Mouse (Mus musculus) thymus, adult 2 months (tissue): ENCODE measurements around the gene Med24. TPM values are rescaled to one million over a fixed set of nuclear protein-coding genes. Genes with fewer than 3 reads are reported as not detected.

Experiments used
- DNase-seq: peaks from one replicate; pipeline ENCODE4 v3.0.0; 2021
- H3K27ac ChIP-seq: fragments of 200-500 bp; 2 replicates; pipeline ENCODE4 v1.5.1; 2012; ENCODE audit warnings: low read length, control low read depth; ENCODE audit not compliant: control insufficient read depth, insufficient read depth
- H3K27me3 ChIP-seq: fragments of 200-500 bp; 2 replicates; pipeline ENCODE4 v1.6.1; 2012; ENCODE audit warnings: mild to moderate bottlenecking, low read length, moderate library complexity, mixed read lengths; ENCODE audit not compliant: control insufficient read depth, insufficient read depth
- H3K36me3 ChIP-seq: fragments of 200-500 bp; 2 replicates; pipeline ENCODE4 v1.6.1; 2012; ENCODE audit warnings: mild to moderate bottlenecking, low read length, moderate library complexity; ENCODE audit not compliant: control insufficient read depth, insufficient read depth
- H3K4me1 ChIP-seq: fragments of 200-500 bp; replicated peaks from 2 replicates; pipeline ENCODE4 v1.6.1; 2012; ENCODE audit warnings: low read length; ENCODE audit not compliant: control insufficient read depth, insufficient read depth
- H3K4me3 ChIP-seq: fragments of 200-500 bp; 2 replicates; pipeline ENCODE4 v1.5.1; 2012; ENCODE audit warnings: mild to moderate bottlenecking, low read length, control low read depth, moderate library complexity; ENCODE audit not compliant: control insufficient read depth, insufficient read depth
- CTCF ChIP-seq: fragments of 200-500 bp; IDR thresholded peaks from 2 replicates; pipeline ENCODE4 v1.5.1; 2012; ENCODE audit warnings: mild to moderate bottlenecking, control low read depth, low read length, moderate library complexity, borderline replicate concordance; ENCODE audit not compliant: control insufficient read depth, poor library complexity, insufficient read depth; ENCODE audit errors: extremely low read depth
- POLR2A ChIP-seq: fragments of 200-500 bp; IDR thresholded peaks from 2 replicates; pipeline ENCODE4 v1.6.1; 2012; ENCODE audit warnings: mild to moderate bottlenecking, low read length, control low read depth, moderate library complexity; ENCODE audit not compliant: control insufficient read depth, poor library complexity, insufficient read depth; ENCODE audit errors: extremely low read depth
- WGBS: fragments of 180-500 bp; shearing (Covaris S2); methylation state at CpG from one replicate; pipeline ENCODE4 v1.1.7; 2018; 5-methylcytosine and 5-hydroxymethylcytosine counted together
- polyA plus RNA-seq: library from polyadenylated mRNA; depleted of rRNA; stranded (reverse); fragments of >200 nt; gene quantifications from 2 replicates; pipeline ENCODE4 v1.2.3, GENCODE M21; 2012

Gene Med24
- polyA plus RNA-seq, 1 experiment: 179 TPM

- Histone ChIP-seq H3K27me3 (no peaks in the 10 kb centered on the region), H3K4me3 (no peak overlapping the region), H3K36me3 (no peaks in the 10 kb centered on the region), H3K27ac (no peak overlapping the region), H3K4me1 (peaks cover 24% of the 10 kb centered on the region)
- no peak for TF ChIP-seq CTCF
- TF ChIP-seq POLR2A: no peak
- DNase-seq: no peak
- 67% methylated on average over 9 of the region's 9 CpGs for WGBS
These were observed 36.4 kb upstream of the Med24 start for GRCm38 (mm10) chr11:98765421-98766309.

- Histone ChIP-seq H3K27ac (no peak overlapping the region), H3K27me3 (no peaks in the 10 kb centered on the region), H3K4me3 (no peak overlapping the region), H3K36me3 (no peaks in the 10 kb centered on the region), H3K4me1 (peaks cover 17% of the 10 kb centered on the region)
- no peak for TF ChIP-seq CTCF
- no peak for TF ChIP-seq POLR2A
- no peak for DNase-seq
These were observed 35.5 kb upstream of the Med24 start for GRCm38 (mm10) chr11:98764746-98765145.

- 89% methylated on average over 18 of the region's 18 CpGs for WGBS
These were observed 34.9 kb upstream of the Med24 start for GRCm38 (mm10) chr11:98764091-98764490.

DNA sequence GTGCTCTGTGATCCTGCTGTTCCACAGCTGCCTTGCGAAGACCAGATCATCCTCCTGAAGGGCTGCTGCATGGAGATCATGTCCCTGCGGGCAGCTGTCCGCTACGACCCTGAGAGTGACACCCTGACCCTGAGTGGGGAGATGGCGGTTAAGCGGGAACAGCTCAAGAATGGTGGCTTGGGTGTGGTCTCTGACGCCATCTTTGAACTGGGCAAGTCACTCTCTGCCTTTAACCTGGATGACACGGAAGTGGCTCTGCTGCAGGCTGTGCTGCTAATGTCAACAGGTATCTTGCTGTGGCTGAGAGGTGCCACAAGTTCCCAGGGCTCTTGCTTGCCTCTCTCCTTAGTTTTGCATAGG lies 34.2 kb upstream of the Med24 start:
- no peak overlapping the region for H3K4me3 ChIP-seq
- H3K27me3 ChIP-seq: no peaks in the 10 kb centered on the region
- whole genome bisulfite sequencing: 95% methylated on average over 8 of the region's 8 CpGs
- TF ChIP-seq POLR2A (no peak), CTCF (no peak)
- no peak overlapping the region for H3K27ac ChIP-seq
- DNase-seq: no peak
- H3K36me3 ChIP-seq: no peaks in the 10 kb centered on the region
- H3K4me1 ChIP-seq: peaks cover 15% of the 10 kb centered on the region

More at GRCm38 (mm10) chr11:98764091-98764490, 34.9 kb upstream of the Med24 start:
- DNase-seq: no peak
- TF ChIP-seq CTCF (no peak), POLR2A (no peak)
- Histone ChIP-seq H3K36me3 (no peaks in the 10 kb centered on the region), H3K27me3 (no peaks in the 10 kb centered on the region), H3K4me1 (peaks cover 17% of the 10 kb centered on the region), H3K4me3 (no peak overlapping the region), H3K27ac (no peak overlapping the region)

GRCm38 (mm10) chr11:98762756-98763501 lies 33.7 kb upstream of the Med24 start:
- H3K27me3 ChIP-seq: no peaks in the 10 kb centered on the region
- TF ChIP-seq CTCF: peak; percentile 65; the same call in 1 of the 2 replicates
- TF ChIP-seq POLR2A: no peak
- no peak for DNase-seq
- H3K4me3 ChIP-seq: no peak overlapping the region
- WGBS: 89% methylated on average over 17 of the region's 17 CpGs
- no peak overlapping the region for H3K27ac ChIP-seq
- no peaks in the 10 kb centered on the region for H3K36me3 ChIP-seq
- peaks cover 13% of the 10 kb centered on the region for H3K4me1 ChIP-seq

GRCm38 (mm10) chr11:98761939-98762338 lies 32.7 kb upstream of the Med24 start:
- TF ChIP-seq POLR2A: no peak
- no peak for TF ChIP-seq CTCF
- no peak for DNase-seq
- no peak overlapping the region for H3K27ac ChIP-seq
- WGBS: 96% methylated on average over 4 of the region's 4 CpGs
- H3K4me3 ChIP-seq: no peak overlapping the region
- peaks cover 8% of the 10 kb centered on the region; the same call in 1 of the 2 replicates for H3K4me1 ChIP-seq
- H3K27me3 ChIP-seq: no peaks in the 10 kb centered on the region
- H3K36me3 ChIP-seq: no peaks in the 10 kb centered on the region
